Comparison of ENCODE assay signal across 25 mouse cellular contexts in the genomic region with DNA sequence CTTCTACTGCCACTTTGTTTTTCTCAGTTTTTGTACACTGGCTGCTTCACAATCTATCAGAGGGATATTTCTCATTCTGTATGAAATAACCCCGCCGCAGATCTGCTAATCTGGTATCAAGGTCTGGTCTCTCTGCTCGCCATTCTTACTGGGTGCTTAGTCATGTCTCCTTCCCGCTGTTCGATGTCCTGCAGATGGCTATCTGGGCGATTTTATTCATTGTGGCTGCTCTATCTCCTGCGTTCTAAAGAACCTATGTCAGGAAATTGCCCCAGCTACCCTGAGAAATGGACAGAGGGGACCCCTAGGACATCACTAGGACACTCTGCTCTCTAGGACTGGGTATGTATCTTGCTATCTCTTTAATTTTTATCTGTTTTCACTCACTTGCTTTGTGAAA.
A peak's percentile ranks its signal among the peaks of the same experiment; 100 is the strongest.
DNase-seq lines count a peak whose midpoint lies in the region; ATAC-seq and TF ChIP-seq lines count a peak whose summit lies in the region.
"Had no signal": no experiment of that assay in that cellular context is flagged by ENCODE, and none has a peak within 500 bp of the region (broad histone marks: within the 10 kb centered on the region; RNA-seq: fewer than 3 reads in every experiment).

No protein-coding gene starts in this region.

- 74% methylated on average over 7 of the region's 7 CpGs for WGBS in lung, adult 2 months
- WGBS in embryonic facial prominence, embryonic 14.5 days = 79% methylated on average over 7 of the region's 7 CpGs
- 77% methylated on average over 7 of the region's 7 CpGs for WGBS in hindbrain, embryonic 16.5 days

- no peak overlapping the region for H3K27ac ChIP-seq in CH12.LX (ENCODE audit: insufficient read depth, low read depth)
- no peak overlapping the region for H3K27ac ChIP-seq in embryonic facial prominence, embryonic 14.5 days (replicated peaks; ENCODE audit: low read depth, low read length)
- H3K27ac ChIP-seq in hindbrain, embryonic 16.5 days (ENCODE audit: low read depth, low read length) = no peak overlapping the region
- H3K27ac ChIP-seq: embryonic facial prominence, embryonic 12.5 days; forebrain, embryonic 10.5 days; forebrain, embryonic 13.5 days; heart, adult 2 months; hindbrain, embryonic 13.5 days; hindbrain, postnatal 0 days had no signal

- no peak overlapping the region for H3K4me3 ChIP-seq in lung, adult 2 months (replicated peaks; ENCODE audit: extremely low read depth, low read depth, low read length)
- no peak overlapping the region for H3K4me3 ChIP-seq in CH12.LX (replicated peaks in 1 of 3; ENCODE audit: low read depth in 2 of 3, low read length in 2 of 3, poor library complexity in 1 of 3)
- no peak overlapping the region for H3K4me3 ChIP-seq in embryonic facial prominence, embryonic 14.5 days (ENCODE audit: low read depth, low read length)
- no peak overlapping the region for H3K4me3 ChIP-seq in hindbrain, embryonic 16.5 days (ENCODE audit: low read length)
- H3K4me3 ChIP-seq: embryonic facial prominence, embryonic 12.5 days; forebrain, embryonic 10.5 days; forebrain, embryonic 13.5 days; heart, adult 2 months; hindbrain, embryonic 13.5 days had no signal

- no peak for TF ChIP-seq CTCF in lung, adult 2 months (IDR thresholded peaks at IDR 0.05; ENCODE audit: insufficient read depth, low read length)
- TF ChIP-seq CTCF in CH12.LX (conservative IDR thresholded peaks at IDR 0.05 in 1 of 2, IDR thresholded peaks at IDR 0.05 in 1 of 2; ENCODE audit: low read depth in 2 of 2, low read length in 2 of 2) = no peak

- peaks cover 7% of the 10 kb centered on the region for H3K9me3 ChIP-seq in CH12.LX (replicated peaks; ENCODE audit: low read length)
- no peaks in the 10 kb centered on the region for H3K9me3 ChIP-seq in embryonic facial prominence, embryonic 14.5 days (ENCODE audit: control insufficient read depth, low read length)
- H3K9me3 ChIP-seq in hindbrain, embryonic 16.5 days (ENCODE audit: control insufficient read depth, low read length) = no peaks in the 10 kb centered on the region
- H3K9me3 ChIP-seq: embryonic facial prominence, embryonic 12.5 days; forebrain, embryonic 10.5 days; forebrain, embryonic 13.5 days; hindbrain, embryonic 13.5 days had no signal

- no peak for TF ChIP-seq POLR2A in lung, adult 2 months (IDR thresholded peaks at IDR 0.05; ENCODE audit: borderline replicate concordance, extremely low read depth, low read depth, low read length)
- no peak for TF ChIP-seq POLR2A in CH12.LX (IDR thresholded peaks at IDR 0.05; ENCODE audit: low read depth, low read length)

- H3K27me3 ChIP-seq in CH12.LX (replicated peaks) = no peaks in the 10 kb centered on the region
- 0 out of 2 replicates have a peak, but pooled peaks cover 6% of the 10 kb centered on the region for H3K27me3 ChIP-seq in embryonic facial prominence, embryonic 14.5 days (replicated peaks; ENCODE audit: control insufficient read depth, insufficient read depth, low read length)
- H3K27me3 ChIP-seq in hindbrain, embryonic 16.5 days (replicated peaks; ENCODE audit: control insufficient read depth, insufficient read depth, low read length) = peaks cover 18% of the 10 kb centered on the region

- no peak for TF ChIP-seq EP300 in CH12.LX (IDR thresholded peaks at IDR 0.05; ENCODE audit: low read length)

- peaks cover 4% of the 10 kb centered on the region; the same call in 1 of the 2 replicates for H3K4me1 ChIP-seq in lung, adult 2 months (ENCODE audit: control insufficient read depth, insufficient read depth, low read length)
- peaks cover 4 to 28% of the 10 kb centered on the region in 2 experiments; a peak in 3 of 4 replicates for H3K4me1 ChIP-seq in CH12.LX (ENCODE audit: control insufficient read depth in 1 of 2, insufficient read depth in 2 of 2)
- 0 out of 2 replicates have a peak, but pooled peaks cover 6% of the 10 kb centered on the region for H3K4me1 ChIP-seq in embryonic facial prominence, embryonic 14.5 days (ENCODE audit: control insufficient read depth, insufficient read depth, low read length)
- H3K4me1 ChIP-seq in hindbrain, embryonic 16.5 days (ENCODE audit: control insufficient read depth, insufficient read depth, low read depth, low read length) = peaks cover 5% of the 10 kb centered on the region

- ATAC-seq in embryonic facial prominence, embryonic 14.5 days (ENCODE audit: low read depth) = no peak
- peak; percentile 43; the same call in 1 of the 2 replicates for ATAC-seq in megakaryocyte-erythroid progenitor cell, adult 5-6 weeks (replicated peaks; ENCODE audit: low FRiP score, low TSS enrichment, poor library complexity, severe bottlenecking)
- no peak for ATAC-seq in hindbrain, embryonic 16.5 days
- ATAC-seq: CD4-positive, CD25-positive, alpha-beta regulatory T cell, adult 4 months; forebrain, embryonic 13.5 days; forebrain, embryonic 16.5 days; hindbrain, postnatal 0 days; inflammation-experienced regulatory T-cells, adult 6 months; intestine, embryonic 16.5 days had no signal

- no peak overlapping the region for H3K9ac ChIP-seq in CH12.LX (ENCODE audit: insufficient read depth, low read depth)
- H3K9ac ChIP-seq in embryonic facial prominence, embryonic 14.5 days (ENCODE audit: low read depth, low read length) = no peak overlapping the region
- H3K9ac ChIP-seq in hindbrain, embryonic 16.5 days (ENCODE audit: low read depth, low read length) = no peak overlapping the region
- H3K9ac ChIP-seq: embryonic facial prominence, embryonic 12.5 days; forebrain, embryonic 13.5 days; hindbrain, embryonic 13.5 days had no signal

- H3K79me2 ChIP-seq in CH12.LX (replicated peaks; ENCODE audit: control insufficient read depth, extremely low read depth, insufficient read depth, poor library complexity, severe bottlenecking) = peaks cover 9% of the 10 kb centered on the region

- peak; percentile 15 for DNase-seq in lung, adult 2 months
- DNase-seq in lung, postnatal 14 days = no peak
- DNase-seq in CH12.LX (ENCODE audit: extremely low read depth) = no peak
- DNase-seq in embryonic facial prominence, embryonic 14.5 days (ENCODE audit: low spot score) = no peak
- no peak for DNase-seq in cerebellum, adult 9-11 months
- DNase-seq: adrenal gland, adult 8-10 months; adrenal gland, postnatal 25 days; cerebellum, adult 11-12 months; cerebellum, adult 8-10 months; cerebellum, postnatal 14 days; gastrocnemius, postnatal 10 days; gastrocnemius, postnatal 36 days; heart, adult 2 months had no signal

- peak overlapping the region; percentile 44; the same call in 1 of the 2 replicates for H3K4me2 ChIP-seq in CH12.LX (ENCODE audit: insufficient read depth, low read depth, poor library complexity, severe bottlenecking)
- 0 out of 2 replicates have a peak overlapping the region, but pooled peaks have one; percentile 2 for H3K4me2 ChIP-seq in embryonic facial prominence, embryonic 14.5 days (ENCODE audit: low read depth, low read length)
- no peak overlapping the region for H3K4me2 ChIP-seq in hindbrain, embryonic 16.5 days (ENCODE audit: low read length)
- H3K4me2 ChIP-seq: forebrain, embryonic 13.5 days; heart, embryonic 11.5 days; hindbrain, embryonic 13.5 days had no signal

- no peak for TF ChIP-seq RAD21 in CH12.LX (IDR thresholded peaks at IDR 0.05; ENCODE audit: low read depth, low read length)

- dilution Hi-C loops in CH12.LX (cut with MboI; ENCODE audit: extremely low pct_ligation_motif_present, extremely low pct_unique_long_range_greater_than_20kb, low sequenced_read_pairs) = no loop called here

- in situ Hi-C loops in CH12.LX (cut with MboI; ENCODE audit: low pct_ligation_motif_present, low pct_unique_long_range_greater_than_20kb, low sequenced_read_pairs) = no loop called here

- peaks cover 3 to 55% of the 10 kb centered on the region in 2 experiments for H3K36me3 ChIP-seq in CH12.LX (replicated peaks in 1 of 2; ENCODE audit: control insufficient read depth in 1 of 2, insufficient read depth in 1 of 2, low read length in 1 of 2)
- H3K36me3 ChIP-seq in embryonic facial prominence, embryonic 14.5 days (ENCODE audit: control insufficient read depth, insufficient read depth, low read length) = peaks cover 18% of the 10 kb centered on the region
- H3K36me3 ChIP-seq in hindbrain, embryonic 16.5 days (ENCODE audit: control insufficient read depth, insufficient read depth, low read length) = no peaks in the 10 kb centered on the region
- H3K36me3 ChIP-seq: forebrain, embryonic 10.5 days; hindbrain, embryonic 13.5 days had no signal

TF ChIP-seq in CH12.LX, 34 proteins besides CTCF, POLR2A, EP300 and RAD21:
- no peak for TF ChIP-seq ELF1 (IDR thresholded peaks at IDR 0.05; ENCODE audit: low read depth, low read length)
- TF ChIP-seq NELFE (IDR thresholded peaks at IDR 0.05; ENCODE audit: low read depth, low read length) = no peak
- TF ChIP-seq ZMIZ1 (IDR thresholded peaks at IDR 0.05; ENCODE audit: low read depth, low read length) = no peak
- no peak for TF ChIP-seq PAX5 (IDR thresholded peaks at IDR 0.05; ENCODE audit: low read length)
- no peak for TF ChIP-seq IRF4 (IDR thresholded peaks at IDR 0.05; ENCODE audit: low read depth, low read length)
